ENCODE assay signal across 20 mouse cellular contexts in the genomic region with DNA sequence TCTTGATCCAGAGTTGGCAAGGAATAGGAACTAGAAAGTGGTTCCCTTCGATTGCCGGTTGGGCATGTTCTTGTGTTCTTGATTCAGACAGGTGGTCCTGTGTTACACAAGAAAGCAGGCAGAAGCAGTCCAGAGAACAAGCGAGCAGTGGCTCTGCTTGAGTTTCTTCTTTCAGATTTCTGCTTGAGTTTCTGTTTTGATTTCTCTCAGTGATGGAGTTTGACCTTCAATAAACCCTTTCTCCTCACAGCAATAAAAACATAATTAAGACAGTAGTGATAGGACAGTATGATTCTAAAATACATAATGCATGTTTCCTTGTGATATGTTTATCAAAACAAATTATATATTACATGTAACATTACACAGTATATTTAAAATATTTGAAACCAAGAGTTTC. TPM values are rescaled to one million over a fixed set of nuclear protein-coding genes. Genes with fewer than 3 reads are reported as not detected.
DNase-seq lines count a peak whose midpoint lies in the region; ATAC-seq and TF ChIP-seq lines count a peak whose summit lies in the region.
"Had no signal": no experiment of that assay in that cellular context is flagged by ENCODE, and none has a peak within 500 bp of the region (broad histone marks: within the 10 kb centered on the region; RNA-seq: fewer than 3 reads in every experiment).

No protein-coding gene starts in this region.

- H3K4me3 ChIP-seq in kidney, postnatal 0 days (replicated peaks; ENCODE audit: low read depth, low read length), result no peak overlapping the region
- H3K4me3 ChIP-seq in intestine, embryonic 16.5 days (ENCODE audit: low read length), result no peak overlapping the region
- H3K4me3 ChIP-seq: embryonic facial prominence, embryonic 10.5 days; embryonic facial prominence, embryonic 12.5 days; forebrain, embryonic 13.5 days; forebrain, embryonic 15.5 days had no signal

- H3K9ac ChIP-seq in kidney, postnatal 0 days (ENCODE audit: low read depth, low read length), result no peak overlapping the region
- no peak overlapping the region for H3K9ac ChIP-seq in intestine, embryonic 16.5 days (ENCODE audit: low read depth, low read length)
- H3K9ac ChIP-seq: embryonic facial prominence, embryonic 12.5 days; forebrain, embryonic 13.5 days; forebrain, embryonic 15.5 days had no signal

- H3K27me3 ChIP-seq in kidney, postnatal 0 days (ENCODE audit: insufficient read depth, low read length), result no peaks in the 10 kb centered on the region
- H3K27me3 ChIP-seq in intestine, embryonic 16.5 days (replicated peaks; ENCODE audit: control insufficient read depth, insufficient read depth, low read length), result no peaks in the 10 kb centered on the region
- H3K27me3 ChIP-seq: embryonic facial prominence, embryonic 12.5 days; forebrain, embryonic 13.5 days; forebrain, embryonic 15.5 days had no signal

- TF ChIP-seq CTCF in kidney, postnatal 0 days (IDR thresholded peaks at IDR 0.05; ENCODE audit: low read depth), result no peak

- no peak overlapping the region for H3K27ac ChIP-seq in kidney, postnatal 0 days
- H3K27ac ChIP-seq in intestine, embryonic 16.5 days (ENCODE audit: low read length), result no peak overlapping the region
- H3K27ac ChIP-seq: embryonic facial prominence, embryonic 10.5 days; embryonic facial prominence, embryonic 12.5 days; forebrain, embryonic 13.5 days; forebrain, embryonic 15.5 days had no signal

- ATAC-seq in kidney, postnatal 0 days (replicated peaks; ENCODE audit: low FRiP score, low read depth), result no peak
- peak; percentile 69 for ATAC-seq in intestine, embryonic 16.5 days
- no peak for ATAC-seq in inflammation-experienced regulatory T-cells, adult 6 months
- ATAC-seq: activated CD4-positive, CD25-positive, alpha-beta regulatory T cell, adult 4 months; forebrain, embryonic 13.5 days; forebrain, embryonic 15.5 days had no signal

- no peaks in the 10 kb centered on the region for H3K4me1 ChIP-seq in kidney, postnatal 0 days (replicated peaks; ENCODE audit: insufficient read depth, low read length)
- no peaks in the 10 kb centered on the region for H3K4me1 ChIP-seq in intestine, embryonic 16.5 days (ENCODE audit: control insufficient read depth, insufficient read depth, low read length)
- H3K4me1 ChIP-seq: embryonic facial prominence, embryonic 10.5 days; embryonic facial prominence, embryonic 12.5 days; forebrain, embryonic 13.5 days; forebrain, embryonic 15.5 days had no signal

- H3K4me2 ChIP-seq in kidney, postnatal 0 days (ENCODE audit: low read length), result no peak overlapping the region
- H3K4me2 ChIP-seq in intestine, embryonic 16.5 days (ENCODE audit: low read depth, low read length), result no peak overlapping the region
- H3K4me2 ChIP-seq: embryonic facial prominence, embryonic 12.5 days; forebrain, embryonic 13.5 days; forebrain, embryonic 15.5 days had no signal

- H3K9me3 ChIP-seq in kidney, postnatal 0 days (replicated peaks; ENCODE audit: low read length), result no peaks in the 10 kb centered on the region
- no peaks in the 10 kb centered on the region for H3K9me3 ChIP-seq in intestine, embryonic 16.5 days (ENCODE audit: control insufficient read depth, low read length)
- H3K9me3 ChIP-seq: embryonic facial prominence, embryonic 10.5 days; embryonic facial prominence, embryonic 12.5 days; forebrain, embryonic 13.5 days; forebrain, embryonic 15.5 days had no signal

- no peaks in the 10 kb centered on the region for H3K36me3 ChIP-seq in kidney, postnatal 0 days (ENCODE audit: insufficient read depth, low read length)
- H3K36me3 ChIP-seq in intestine, embryonic 16.5 days (ENCODE audit: control insufficient read depth, insufficient read depth, low read length), result no peaks in the 10 kb centered on the region
- H3K36me3 ChIP-seq: embryonic facial prominence, embryonic 10.5 days; embryonic facial prominence, embryonic 12.5 days; forebrain, embryonic 15.5 days had no signal

- WGBS in kidney, postnatal 0 days, result 49% methylated on average over 3 of the region's 3 CpGs
- WGBS in intestine, embryonic 16.5 days, result 52% methylated on average over 3 of the region's 3 CpGs
- WGBS in large intestine, adult 2 months, result 14% methylated on average over 3 of the region's 3 CpGs

- DNase-seq in kidney, postnatal 0 days (ENCODE audit: low spot score), result peak; percentile 73
- no peak for DNase-seq in kidney, postnatal 10 days
- peak; percentile 61 for DNase-seq in large intestine, adult 2 months (ENCODE audit: low read depth, low spot score)
- no peak for DNase-seq in frontal cortex, postnatal 25 days (ENCODE audit: low spot score in 2 of 2)
- DNase-seq in T-cell, adult 2 months (ENCODE audit: low spot score), result no peak
- DNase-seq: adrenal gland, adult 8-10 months; adrenal gland, postnatal 14 days; adrenal gland, postnatal 36 days; cerebellum, adult 11-12 months; cerebellum, adult 2 months; cerebellum, adult 9-10 months; cerebellum, postnatal 10 days; cerebellum, postnatal 25 days had no signal

RNA-seq across cellular contexts. Expression of a gene that starts 59.1 kb away (rescaled TPM):
- 50.3 and 62.0 TPM in 2 replicates for polyA plus RNA-seq in kidney, postnatal 0 days (2015; fragmentation: Nextera tagmentation; extraction: Ambion mirVana)
- 66.9 and 71.5 TPM in 2 replicates for polyA plus RNA-seq in intestine, embryonic 16.5 days (2015; fragmentation: Nextera tagmentation; extraction: Ambion mirVana)
- 27.2 and 57.9 TPM in 2 replicates for polyA plus RNA-seq in large intestine, adult 2 months (2012; rRNA removed)
- polyA plus RNA-seq in inflammation-experienced regulatory T-cells, adult 6 months (2017; shearing (Covaris generic)), result 100 to 1,000 TPM; 120 to 191 (median 184) TPM

Comparison
In these comparisons a context has a peak if more than half of its experiments do, and no peak if none do; other contexts are left out.
1. DNase-seq: peak in kidney, postnatal 0 days (single experiment) and large intestine, adult 2 months (single experiment); none in kidney, postnatal 10 days (single experiment), frontal cortex, postnatal 25 days (0 of 2) and T-cell, adult 2 months (single experiment).